Mouse (Mus musculus): Measurements from ENCODE around the gene Grid1.

DNA sequence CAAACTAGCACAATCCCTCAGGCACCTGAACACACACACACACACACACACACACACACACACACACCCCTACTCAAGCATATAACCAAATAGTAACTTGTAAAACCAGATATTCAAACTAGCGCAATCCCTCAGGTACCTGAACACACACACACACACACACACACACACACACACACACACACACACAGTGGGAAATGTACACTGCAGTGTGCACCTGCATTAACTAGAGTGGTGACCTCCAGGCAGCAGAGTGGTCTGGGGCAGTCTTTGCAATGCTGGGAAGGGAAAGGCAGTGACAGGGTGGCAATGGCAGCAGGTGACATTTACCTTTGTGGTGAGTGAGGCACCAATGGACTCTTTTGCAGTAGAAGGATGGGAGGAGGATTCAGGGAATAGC, 212.4 kb downstream of the Grid1 start:
- TF ChIP-seq CTCF (IDR thresholded peaks at IDR 0.05) (no peak), POLR2A (IDR thresholded peaks at IDR 0.05; ENCODE audit: insufficient read depth, low read depth, low read length) (no peak), EP300 (IDR thresholded peaks at IDR 0.05; ENCODE audit: insufficient read depth, low read depth, low read length) (no peak)
